Mouse (Mus musculus): Measurements from ENCODE around the gene Gpam.

Gpam gene

GRCm38 (mm10) chr19:55137884-55138283 is 10.8 kb upstream of the Gpam start:
- DNase-seq = peak; percentile 64

DNA sequence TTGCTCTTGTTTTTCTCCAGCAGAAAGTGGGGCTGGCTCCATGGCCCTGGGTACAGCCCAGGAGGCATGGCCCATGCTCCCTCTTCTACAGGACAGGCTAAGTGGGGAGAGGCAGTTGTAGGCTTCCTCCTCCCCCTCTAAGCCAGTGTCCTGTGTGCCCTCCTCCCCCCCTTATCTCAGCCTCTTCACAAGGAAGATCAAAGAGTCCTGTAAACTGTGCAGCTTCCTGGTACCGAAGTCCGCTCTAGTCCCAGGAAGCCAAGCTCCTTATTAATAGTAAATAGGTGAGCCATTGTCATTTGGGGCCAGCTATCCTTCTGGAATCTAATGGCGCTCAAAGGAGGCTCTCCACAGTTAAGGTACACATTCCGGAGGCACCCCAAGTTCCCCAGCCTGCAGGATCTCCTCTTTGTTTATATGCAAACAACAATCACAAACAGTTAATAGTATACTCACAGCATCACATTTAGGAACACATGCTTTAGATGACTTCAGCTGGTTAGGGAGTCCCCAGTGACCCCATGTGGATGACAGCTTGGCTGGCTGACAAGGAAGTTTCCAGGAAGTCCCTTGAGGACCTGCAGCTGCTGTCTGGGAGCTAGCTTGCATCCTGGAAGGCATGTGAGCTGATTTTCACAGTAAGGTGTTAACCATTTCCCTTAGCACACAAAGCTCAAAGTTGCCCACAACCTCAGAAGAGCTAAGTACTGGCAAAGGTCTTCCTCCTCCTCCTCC is 9.8 kb upstream of the Gpam start:
- peak; percentile 88 for DNase-seq

DNA sequence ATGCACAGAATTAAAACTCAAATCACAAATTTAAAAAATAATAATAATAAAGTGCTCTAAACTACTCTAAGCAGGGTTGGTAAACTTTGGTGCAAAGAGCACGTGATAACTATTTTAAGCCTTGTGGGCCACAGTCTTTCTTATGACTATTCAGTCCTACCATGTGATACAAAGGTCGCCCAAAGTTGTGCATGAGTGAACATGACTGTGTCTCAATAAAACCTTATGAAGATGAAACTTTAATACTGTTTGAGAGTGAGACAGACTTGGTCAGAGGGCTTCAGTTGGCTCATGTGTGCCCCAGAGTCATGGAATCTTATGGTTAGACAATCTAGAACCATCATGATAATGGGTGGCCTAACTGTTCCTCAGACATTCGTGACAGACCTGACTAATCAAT is 8.9 kb upstream of the Gpam start:
- DNase-seq = no peak

- DNase-seq = no peak
Measured at GRCm38 (mm10) chr19:55134521-55134920, 7.5 kb upstream of the Gpam start.

DNA sequence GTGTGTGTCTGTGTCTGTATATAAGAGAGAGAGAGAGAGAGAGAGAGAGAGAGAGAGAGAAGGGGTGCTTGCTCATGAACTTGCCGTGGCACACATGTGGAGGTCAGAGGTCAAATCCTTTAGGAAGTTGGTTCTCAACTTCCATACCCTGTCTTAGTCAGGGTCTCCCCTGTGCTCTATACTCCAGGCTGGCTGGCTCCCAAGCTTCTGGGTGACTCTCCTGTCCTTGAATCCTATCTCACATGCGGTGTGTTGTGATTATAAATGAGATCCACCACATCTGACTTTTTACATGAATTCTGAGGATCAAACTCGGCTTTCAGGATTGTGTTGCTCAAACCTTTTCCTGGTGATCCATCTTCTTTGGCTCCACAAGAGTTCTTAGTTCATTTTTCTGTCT is 5.4 kb upstream of the Gpam start:
- no peak for DNase-seq

GRCm38 (mm10) chr19:55131747-55132146 is 4.7 kb upstream of the Gpam start:
- peak; percentile 35 for DNase-seq

- DNase-seq = no peak
Measured at GRCm38 (mm10) chr19:55128469-55128868, 1.4 kb upstream of the Gpam start.

GRCm38 (mm10) chr19:55125456-55125855 is 1.6 kb downstream of the Gpam start:
- DNase-seq = no peak

DNA sequence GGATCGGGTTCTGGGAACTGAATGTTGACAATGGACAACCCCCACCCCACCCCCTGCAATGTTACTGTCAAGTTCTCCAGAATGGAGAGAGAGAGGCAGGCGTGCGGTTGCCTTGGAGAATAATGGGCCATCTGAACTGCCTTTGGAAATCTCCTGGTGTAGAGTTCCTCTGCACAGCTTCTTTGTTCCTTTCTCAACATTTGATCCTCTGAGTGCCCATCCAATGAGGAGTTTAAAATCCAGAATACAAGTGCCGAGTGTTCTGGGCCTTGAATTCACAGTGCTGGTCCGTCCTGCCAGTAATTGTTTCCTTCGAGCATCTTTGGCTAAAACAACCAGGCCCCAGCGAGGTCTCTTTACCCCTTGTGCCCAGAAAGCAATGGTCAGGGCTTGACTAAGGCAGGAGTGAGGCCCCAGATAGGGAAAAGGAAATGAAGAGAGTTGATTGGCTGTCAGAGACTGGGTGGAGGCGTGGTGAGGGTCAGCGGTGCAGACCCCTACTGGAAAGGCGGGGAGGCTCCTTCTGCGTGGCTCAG is 4.0 kb downstream of the Gpam start:
- DNase-seq = no peak

GRCm38 (mm10) chr19:55122351-55122980 is 4.6 kb downstream of the Gpam start:
- DNase-seq = peak; percentile 35

DNA sequence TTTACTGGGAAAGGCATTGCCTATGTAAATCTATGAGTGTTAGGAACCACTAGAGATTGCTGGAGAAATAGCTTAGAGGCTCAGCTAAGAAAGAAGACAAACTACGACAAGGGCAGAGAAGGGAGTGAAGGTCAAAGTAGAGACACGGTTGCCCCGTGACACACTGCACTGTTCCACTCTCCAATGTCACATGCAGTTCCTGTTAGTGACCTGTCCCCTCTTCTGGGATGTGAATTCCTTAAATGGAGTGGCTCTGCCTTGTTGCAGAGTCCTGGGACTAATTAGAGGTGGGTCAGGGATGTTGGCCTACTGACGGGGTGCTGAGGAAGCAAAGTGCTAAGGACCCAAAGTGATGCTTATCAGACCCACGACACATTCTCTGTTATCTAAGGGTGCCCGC is 5.2 kb downstream of the Gpam start:
- DNase-seq = no peak

GRCm38 (mm10) chr19:55120518-55121244 is 6.4 kb downstream of the Gpam start:
- no peak for DNase-seq

DNA sequence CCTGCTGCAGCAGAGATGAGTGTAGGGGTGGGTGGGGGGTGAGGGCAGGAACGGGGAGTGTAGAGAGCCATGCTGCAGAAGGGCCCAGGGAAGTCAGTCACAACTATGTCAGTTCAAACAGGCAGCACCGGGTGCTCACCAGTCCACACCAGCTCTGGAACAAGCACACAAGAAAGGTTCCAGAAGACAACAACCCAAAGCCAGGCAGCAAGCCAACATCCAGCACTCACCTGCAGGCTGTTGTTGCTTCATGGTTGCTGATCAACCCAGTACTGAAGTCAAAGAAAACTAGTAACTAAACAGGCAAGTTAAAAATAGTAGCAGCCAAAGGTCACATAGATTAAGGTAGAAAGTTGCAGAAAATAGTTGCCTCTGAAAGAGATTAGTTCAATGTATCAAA is 7.5 kb downstream of the Gpam start:
- DNase-seq = peak; percentile 86

GRCm38 (mm10) chr19:55117991-55118390 is 9.0 kb downstream of the Gpam start:
- no peak for DNase-seq

GRCm38 (mm10) chr19:55117059-55117815 is 9.8 kb downstream of the Gpam start:
- no peak for DNase-seq

DNA sequence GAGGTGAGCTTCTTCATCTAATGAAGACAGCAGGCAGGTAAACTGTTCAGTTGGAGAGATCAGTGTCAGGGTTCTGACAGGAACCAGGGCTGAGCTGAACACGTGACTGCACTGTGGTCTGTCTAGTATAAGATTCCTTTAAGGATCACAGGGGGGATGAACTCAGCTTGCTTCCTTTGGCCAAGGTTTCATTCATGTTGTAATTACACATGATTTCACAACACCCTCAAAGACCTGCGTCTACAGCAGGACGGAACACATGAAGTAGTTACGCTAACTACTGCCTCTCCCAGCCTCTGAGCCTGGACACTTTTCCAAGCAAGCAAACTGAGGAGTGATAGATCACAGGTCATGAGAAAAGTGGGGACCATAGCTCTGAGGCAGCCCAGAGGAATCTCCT is 11.5 kb downstream of the Gpam start:
- no peak for DNase-seq

DNA sequence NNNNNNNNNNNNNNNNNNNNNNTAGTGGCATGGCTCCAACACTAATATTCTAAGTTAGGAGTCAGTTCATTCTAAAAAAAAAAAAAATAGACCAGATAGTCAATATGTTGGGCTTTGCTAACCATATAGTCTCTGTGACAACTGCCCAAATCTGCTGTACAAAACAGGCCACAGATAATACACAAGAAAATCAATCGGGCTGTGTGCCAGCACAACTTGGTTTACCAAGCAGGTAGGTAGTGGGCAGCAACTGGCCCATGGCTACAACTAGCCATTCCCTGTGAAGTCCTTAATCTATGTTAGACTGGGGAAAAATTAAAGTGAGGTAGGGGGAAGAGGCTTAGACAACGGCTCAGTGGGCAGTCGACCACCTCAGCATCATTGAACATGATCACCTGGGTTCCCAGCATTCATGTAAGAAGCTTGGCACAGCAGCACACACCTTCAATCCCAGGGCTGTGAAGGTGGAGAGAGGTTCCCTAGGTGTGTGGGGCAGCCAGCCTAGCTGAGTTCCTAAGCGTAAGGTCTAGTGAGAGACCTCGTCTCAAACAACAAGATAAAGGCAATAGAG is 12.1 kb downstream of the Gpam start:
- no peak for DNase-seq

DNA sequence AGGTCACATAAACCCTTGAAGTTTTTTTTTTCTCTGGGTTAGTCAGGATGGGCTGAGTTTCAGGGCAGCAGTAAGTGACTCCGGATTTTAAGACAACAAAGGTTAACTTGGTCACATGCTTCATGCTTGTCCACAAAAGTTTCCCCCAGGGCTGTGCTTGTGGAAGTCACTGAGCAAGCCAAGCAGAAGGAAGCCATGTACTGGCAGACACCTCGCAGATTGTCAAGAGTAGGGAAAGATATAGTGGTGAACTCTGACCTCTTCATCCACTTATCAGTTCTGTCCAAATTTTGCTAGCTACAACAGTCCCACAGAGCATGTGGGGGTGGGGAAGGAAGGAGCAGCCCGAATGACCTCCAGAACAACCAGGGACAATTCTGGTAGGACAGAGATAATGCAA is 19.1 kb downstream of the Gpam start:
- DNase-seq = peak; percentile 41

GRCm38 (mm10) chr19:55105969-55106368 is 21.1 kb downstream of the Gpam start:
- DNase-seq = no peak

DNA sequence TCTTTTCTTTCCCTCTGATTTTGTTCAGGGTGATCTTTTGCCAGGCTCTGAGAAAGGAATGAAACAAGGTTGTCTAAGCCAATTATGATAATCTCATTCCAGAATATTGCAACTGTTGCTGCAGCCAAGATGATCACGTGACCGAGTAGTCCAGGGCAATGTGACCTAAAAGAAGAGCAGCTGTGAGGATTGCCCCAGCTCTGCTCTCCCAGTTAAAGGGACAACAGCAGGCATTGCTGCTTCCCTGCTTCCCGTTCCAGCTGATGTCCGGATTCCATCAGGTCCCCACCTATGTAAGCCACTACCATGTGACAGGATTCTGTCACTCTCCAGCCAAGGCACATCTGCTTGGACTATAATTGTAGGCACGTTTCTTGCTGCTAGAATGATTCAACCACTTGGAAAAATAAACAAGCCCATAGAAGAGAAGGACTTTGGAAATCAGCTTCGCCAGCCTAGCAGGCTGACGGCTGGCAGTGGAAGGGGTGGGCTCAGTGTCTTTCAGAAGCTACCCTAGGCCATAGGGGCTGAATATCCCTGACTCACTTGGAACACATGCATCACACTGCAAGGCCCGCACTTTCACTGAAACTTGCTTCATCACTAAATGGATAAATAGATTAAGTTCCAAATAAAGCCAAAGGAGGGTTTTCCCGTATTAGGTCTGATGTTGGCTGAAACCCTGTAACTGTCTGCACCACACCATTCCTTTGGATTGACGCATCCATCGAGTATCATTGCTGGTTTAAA is 23.8 kb downstream of the Gpam start:
- DNase-seq = peak; percentile 63

DNA sequence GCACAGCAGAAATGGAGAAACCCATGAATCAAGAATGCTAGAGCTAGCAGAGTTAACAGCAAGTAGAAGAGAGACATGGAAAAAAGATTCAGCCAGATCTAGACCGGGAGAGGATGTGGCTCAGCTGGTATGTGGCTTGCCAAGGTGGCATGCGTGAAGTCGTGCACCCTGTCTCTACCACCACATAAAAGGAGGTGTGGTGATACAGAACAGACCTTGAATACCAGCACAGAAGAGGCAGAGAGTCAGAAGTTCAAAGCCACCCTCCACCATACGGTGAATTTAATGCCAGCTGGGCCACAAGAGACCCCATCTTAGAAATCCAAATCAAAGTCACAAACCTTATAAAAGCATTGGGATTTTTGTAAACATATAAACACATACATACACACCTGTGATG is 25.4 kb downstream of the Gpam start:
- DNase-seq = no peak

Data from kidney, postnatal 10 days (tissue).